Mouse (Mus musculus) spleen, adult 2 months (tissue): Measurements from ENCODE around the gene Abhd8. TPM values are rescaled to one million over a fixed set of nuclear protein-coding genes. Genes with fewer than 3 reads are reported as not detected.
A peak's percentile ranks its signal among the peaks of the same experiment; 100 is the strongest.

ENCODE experiments used
- DNase-seq, 2 experiments: peaks; one replicate each; pipeline versions ENCODE4 v3.0.0 to v3.0.0-alpha.2; 2012 to 2021; ENCODE audit warnings: low spot score in 2 of 2, low read depth in 1 of 2
- H3K27ac ChIP-seq: fragments of 200-500 bp; 2 replicates; pipeline ENCODE4 v1.5.1; 2012; ENCODE audit warnings: low read length, inconsistent platforms; ENCODE audit not compliant: insufficient read depth
- H3K27me3 ChIP-seq: fragments of 200-500 bp; 2 replicates; pipeline ENCODE4 v1.6.1; 2012; ENCODE audit warnings: mild to moderate bottlenecking, moderate library complexity, low read length, inconsistent platforms; ENCODE audit not compliant: control insufficient read depth, insufficient read depth
- H3K36me3 ChIP-seq: fragments of 200-500 bp; 2 replicates; pipeline ENCODE4 v1.6.1; 2012; ENCODE audit warnings: mild to moderate bottlenecking, low read length, inconsistent platforms; ENCODE audit not compliant: control insufficient read depth, insufficient read depth
- H3K4me1 ChIP-seq: fragments of 200-500 bp; 2 replicates; pipeline ENCODE4 v1.6.1; 2011; ENCODE audit warnings: inconsistent platforms; ENCODE audit not compliant: control insufficient read depth, insufficient read depth, insufficient read length
- H3K4me3 ChIP-seq: fragments of 200-500 bp; 2 replicates; pipeline ENCODE4 v1.5.1; 2011; ENCODE audit warnings: mild to moderate bottlenecking, inconsistent platforms; ENCODE audit not compliant: insufficient read depth, insufficient read length; ENCODE audit errors: extremely low read depth
- CTCF ChIP-seq: fragments of 200-500 bp; IDR thresholded peaks from 2 replicates; pipeline ENCODE4 v1.5.1; 2011; ENCODE audit warnings: mild to moderate bottlenecking, inconsistent platforms; ENCODE audit not compliant: insufficient read depth, insufficient read length, insufficient replicate concordance; ENCODE audit errors: extremely low read depth
- POLR2A ChIP-seq: fragments of 200-500 bp; IDR thresholded peaks from 2 replicates; pipeline ENCODE4 v1.6.1; 2011; ENCODE audit warnings: low read depth, low read length, inconsistent platforms
- WGBS: fragments of 180-500 bp; shearing (Covaris S2); methylation state at CpG from one replicate; pipeline ENCODE4 v1.1.7; 2018; 5-methylcytosine and 5-hydroxymethylcytosine counted together
- polyA plus RNA-seq: library from polyadenylated mRNA; depleted of rRNA; stranded (reverse); fragments of >200 nt; gene quantifications from 2 replicates; pipeline ENCODE4 v1.2.3, GENCODE M21; 2012

Abhd8 gene
- polyA plus RNA-seq, 1 experiment = 55.1 TPM

- Histone ChIP-seq H3K27ac (peak overlapping the region; percentile 29; the same call in 1 of the 2 replicates), H3K36me3 (no peaks in the 10 kb centered on the region), H3K4me1 (no peaks in the 10 kb centered on the region), H3K27me3 (no peaks in the 10 kb centered on the region), H3K4me3 (no peak overlapping the region)
- DNase-seq = no peak
- TF ChIP-seq POLR2A = no peak
- TF ChIP-seq CTCF = no peak
- WGBS = 63% methylated on average over 16 of the region's 16 CpGs
Measured at GRCm38 (mm10) chr8:71498816-71499690, 35.6 kb upstream of the Abhd8 start.

- no peak for DNase-seq
- H3K27me3 ChIP-seq = no peaks in the 10 kb centered on the region
- H3K4me1 ChIP-seq = no peaks in the 10 kb centered on the region
- peak overlapping the region; percentile 29 for H3K27ac ChIP-seq
- H3K36me3 ChIP-seq = no peaks in the 10 kb centered on the region; the same call in 1 of the 2 replicates
- no peak overlapping the region for H3K4me3 ChIP-seq
- 64% methylated on average over 15 of the region's 15 CpGs for WGBS
- TF ChIP-seq CTCF = no peak
- no peak for TF ChIP-seq POLR2A
Measured at GRCm38 (mm10) chr8:71497881-71498501, 34.5 kb upstream of the Abhd8 start.

- H3K36me3 ChIP-seq = peaks cover 6% of the 10 kb centered on the region
- no peak overlapping the region for H3K27ac ChIP-seq
- 96% methylated on average over 1 of the region's 1 CpGs for WGBS
- H3K4me1 ChIP-seq = no peaks in the 10 kb centered on the region
- no peaks in the 10 kb centered on the region for H3K27me3 ChIP-seq
- no peak overlapping the region for H3K4me3 ChIP-seq
- no peak for DNase-seq
- TF ChIP-seq POLR2A (no peak), CTCF (no peak)
Measured at GRCm38 (mm10) chr8:71497077-71497645, 33.7 kb upstream of the Abhd8 start.

- H3K4me1 ChIP-seq = no peaks in the 10 kb centered on the region
- peak overlapping the region; percentile 44; the same call in 1 of the 2 replicates for H3K27ac ChIP-seq
- peaks cover 12% of the 10 kb centered on the region for H3K36me3 ChIP-seq
- no peaks in the 10 kb centered on the region for H3K27me3 ChIP-seq
- peak in 1 of 2 experiments; percentile 31 for DNase-seq
- H3K4me3 ChIP-seq = no peak overlapping the region
- TF ChIP-seq CTCF (no peak), POLR2A (no peak)
- WGBS = 84% methylated on average over 11 of the region's 11 CpGs
Measured at GRCm38 (mm10) chr8:71496481-71496880, 33.0 kb upstream of the Abhd8 start.

DNA sequence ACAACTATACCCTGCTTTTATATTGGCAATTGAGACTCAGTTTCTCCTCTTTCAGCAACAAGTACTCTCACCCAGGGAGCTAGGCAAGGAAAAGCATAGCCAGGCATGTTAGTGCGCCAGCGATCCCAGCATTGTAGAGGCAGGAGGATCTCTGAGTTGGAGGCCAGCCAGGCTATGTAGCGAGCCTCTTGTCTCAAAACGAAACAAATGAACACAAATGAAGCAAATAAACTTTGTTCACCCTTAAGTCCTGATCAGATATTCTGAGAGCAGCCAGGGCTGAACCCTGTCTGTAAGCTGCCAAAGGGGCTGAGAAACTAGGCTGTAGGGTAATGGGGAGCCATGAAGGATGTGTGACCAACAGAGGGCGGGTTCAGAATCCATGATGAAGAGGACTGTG is 32.4 kb upstream of the Abhd8 start:
- Histone ChIP-seq H3K27ac (0 out of 2 replicates have a peak overlapping the region, but pooled peaks have one; percentile 30), H3K4me1 (no peaks in the 10 kb centered on the region), H3K36me3 (peaks cover 13% of the 10 kb centered on the region), H3K4me3 (no peak overlapping the region), H3K27me3 (no peaks in the 10 kb centered on the region)
- no peak for TF ChIP-seq CTCF
- TF ChIP-seq POLR2A = no peak
- 85% methylated on average over 5 of the region's 5 CpGs for WGBS
- no peak for DNase-seq

- Histone ChIP-seq H3K4me3 (no peak overlapping the region), H3K27ac (no peak overlapping the region), H3K36me3 (peaks cover 14% of the 10 kb centered on the region), H3K4me1 (no peaks in the 10 kb centered on the region), H3K27me3 (no peaks in the 10 kb centered on the region)
- peak; percentile 56 to 73 for DNase-seq
- 32% methylated on average over 16 of the region's 16 CpGs for WGBS
- no peak for TF ChIP-seq POLR2A
- TF ChIP-seq CTCF = peak; percentile 91
Measured at GRCm38 (mm10) chr8:71495039-71495438, 31.6 kb upstream of the Abhd8 start.
